Mouse (Mus musculus): ENCODE results near the gene Dmd. TPM values are rescaled to one million over a fixed set of nuclear protein-coding genes. Genes with fewer than 3 reads are reported as not detected.

Dmd gene
- total and polyA plus RNA-seq, 3 experiments = not detected

GRCm38 (mm10) chrX:84640446-84640845, 1691.8 kb downstream of the Dmd start:
- Histone ChIP-seq H3K4me3 (ENCODE audit: control insufficient read depth in 1 of 2, insufficient read depth in 1 of 2, low read depth in 2 of 2, low read length in 2 of 2) (no peak overlapping the region), H3K27ac (ENCODE audit: control insufficient read depth, low read depth, low read length) (no peak overlapping the region), H3K4me1 (ENCODE audit: control insufficient read depth in 1 of 2, insufficient read depth in 2 of 2, low read length in 2 of 2) (no peaks in the 10 kb centered on the region), H3K9me3 (replicated peaks; ENCODE audit: insufficient read depth, low read length) (no peaks in the 10 kb centered on the region), H3K36me3 (ENCODE audit: control insufficient read depth in 1 of 2, insufficient read depth in 2 of 2, low read length in 2 of 2) (no peaks in the 10 kb centered on the region), H3K27me3 (ENCODE audit: control insufficient read depth in 1 of 2, insufficient read depth in 2 of 2, low read length in 2 of 2) (no peaks in the 10 kb centered on the region), H3K9ac (ENCODE audit: control insufficient read depth, low read depth, low read length, poor library complexity, severe bottlenecking) (no peak overlapping the region), H3K79me2 (ENCODE audit: control insufficient read depth, insufficient read depth, low read length, poor library complexity) (no peaks in the 10 kb centered on the region)
- DNase-seq (ENCODE audit: low read depth, low spot score) = no peak
- no peak for TF ChIP-seq ZNF384 (IDR thresholded peaks at IDR 0.05; ENCODE audit: low read depth, low read length)

- no peak overlapping the region for H3K4me3 ChIP-seq (ENCODE audit: control insufficient read depth in 1 of 2, insufficient read depth in 1 of 2, low read depth in 2 of 2, low read length in 2 of 2)
- DNase-seq (ENCODE audit: low read depth, low spot score) = no peak
- no peak for TF ChIP-seq MAFK (IDR thresholded peaks at IDR 0.05; ENCODE audit: borderline replicate concordance, low read depth, low read length)
- H3K27me3 ChIP-seq (ENCODE audit: control insufficient read depth in 1 of 2, insufficient read depth in 2 of 2, low read length in 2 of 2) = no peaks in the 10 kb centered on the region
- no peak overlapping the region for H3K27ac ChIP-seq (ENCODE audit: control insufficient read depth, low read depth, low read length)
- no peak overlapping the region for H3K9ac ChIP-seq (ENCODE audit: control insufficient read depth, low read depth, low read length, poor library complexity, severe bottlenecking)
- no peaks in the 10 kb centered on the region for H3K36me3 ChIP-seq (ENCODE audit: control insufficient read depth in 1 of 2, insufficient read depth in 2 of 2, low read length in 2 of 2)
- no peaks in the 10 kb centered on the region for H3K4me1 ChIP-seq (ENCODE audit: control insufficient read depth in 1 of 2, insufficient read depth in 2 of 2, low read length in 2 of 2)
- H3K9me3 ChIP-seq (replicated peaks; ENCODE audit: insufficient read depth, low read length) = no peaks in the 10 kb centered on the region
- no peaks in the 10 kb centered on the region for H3K79me2 ChIP-seq (ENCODE audit: control insufficient read depth, insufficient read depth, low read length, poor library complexity)
Measured at GRCm38 (mm10) chrX:84747683-84748082, 1799.0 kb downstream of the Dmd start.

GRCm38 (mm10) chrX:84860012-84860647, 1911.5 kb downstream of the Dmd start:
- no peak overlapping the region for H3K9ac ChIP-seq (ENCODE audit: control insufficient read depth, low read depth, low read length, poor library complexity, severe bottlenecking)
- no peaks in the 10 kb centered on the region for H3K9me3 ChIP-seq (replicated peaks; ENCODE audit: insufficient read depth, low read length)
- H3K4me3 ChIP-seq (ENCODE audit: control insufficient read depth in 1 of 2, insufficient read depth in 1 of 2, low read depth in 2 of 2, low read length in 2 of 2) = no peak overlapping the region
- no peaks in the 10 kb centered on the region for H3K79me2 ChIP-seq (ENCODE audit: control insufficient read depth, insufficient read depth, low read length, poor library complexity)
- no peak overlapping the region for H3K27ac ChIP-seq (ENCODE audit: control insufficient read depth, low read depth, low read length)
- TF ChIP-seq TAL1 (IDR thresholded peaks at IDR 0.05; ENCODE audit: low read length) = no peak
- no peak for TF ChIP-seq MAZ (IDR thresholded peaks at IDR 0.05; ENCODE audit: low read depth, low read length)
- no peak for TF ChIP-seq NRF1 (IDR thresholded peaks at IDR 0.05; ENCODE audit: insufficient read depth, low read depth, low read length, poor library complexity, severe bottlenecking)
- TF ChIP-seq ZMIZ1 (IDR thresholded peaks at IDR 0.05; ENCODE audit: low read depth, low read length) = no peak
- no peak for TF ChIP-seq NELFE (IDR thresholded peaks at IDR 0.05; ENCODE audit: low read depth, low read length)
- no peak for TF ChIP-seq POLR2AphosphoS5 (IDR thresholded peaks at IDR 0.05; ENCODE audit: borderline replicate concordance, low read depth, low read length)
- TF ChIP-seq CHD2 (IDR thresholded peaks at IDR 0.05; ENCODE audit: low read length) = no peak
- TF ChIP-seq SMC3 (IDR thresholded peaks at IDR 0.05; ENCODE audit: low read depth, low read length) = no peak
- no peak for TF ChIP-seq POLR2A (IDR thresholded peaks at IDR 0.05; ENCODE audit: control insufficient read depth in 1 of 2, insufficient read depth in 1 of 2, low read depth in 1 of 2, low read length in 2 of 2, poor library complexity in 1 of 2)
- TF ChIP-seq ZC3H11A (IDR thresholded peaks at IDR 0.05; ENCODE audit: low read depth, low read length) = no peak
- no peak for TF ChIP-seq RAD21 (IDR thresholded peaks at IDR 0.05; ENCODE audit: low read depth, low read length)
- no peaks in the 10 kb centered on the region for H3K36me3 ChIP-seq (ENCODE audit: control insufficient read depth in 1 of 2, insufficient read depth in 2 of 2, low read length in 2 of 2)
- no peaks in the 10 kb centered on the region for H3K4me1 ChIP-seq (ENCODE audit: control insufficient read depth in 1 of 2, insufficient read depth in 2 of 2, low read length in 2 of 2)
- DNase-seq (ENCODE audit: low read depth, low spot score) = no peak
- no peaks in the 10 kb centered on the region for H3K27me3 ChIP-seq (ENCODE audit: control insufficient read depth in 1 of 2, insufficient read depth in 2 of 2, low read length in 2 of 2)
